Mouse (Mus musculus) ovary, adult 18-20 months (tissue): ENCODE results near the gene Ifna12.
A peak's percentile ranks its signal among the peaks of the same experiment; 100 is the strongest.
"Not testable (repeated sequence)": the region's sequence is repeated elsewhere in the genome, so short reads cannot be mapped to it uniquely, and the experiment has no call there.

Experiments
- DNase-seq: peaks from one replicate; pipeline ENCODE4 v3.0.0; 2022; ENCODE audit warnings: low spot score, mixed read lengths

Gene Ifna12

GRCm38 (mm10) chr4:88603276-88603675 is at the start of gene Ifna12:
TSS of gene Ifna12 (minus strand) at chr4:88603376.
- DNase-seq, result no peak

GRCm38 (mm10) chr4:88644359-88644758 is 41.2 kb upstream of the Ifna12 start, which contains the start of gene Ifna13:
TSS of gene Ifna13 (minus strand) at chr4:88644459.
- no peak for DNase-seq

GRCm38 (mm10) chr4:88642526-88642925 is 39.4 kb upstream of the Ifna12 start:
- no peak for DNase-seq

GRCm38 (mm10) chr4:88641077-88641831 is 38.1 kb upstream of the Ifna12 start:
- peak; percentile 73 for DNase-seq

GRCm38 (mm10) chr4:88640704-88641076 is 37.5 kb upstream of the Ifna12 start:
- no peak for DNase-seq

GRCm38 (mm10) chr4:88634311-88634710 is 31.1 kb upstream of the Ifna12 start, which contains the start of gene C87499:
TSS of gene C87499 (minus strand) at chr4:88634411.
- DNase-seq, result no peak

GRCm38 (mm10) chr4:88592285-88592684 is 10.9 kb downstream of the Ifna12 start, which contains the start of gene Ifna9:
TSS of gene Ifna9 (minus strand) at chr4:88592385.
- no peak for DNase-seq

- DNase-seq, result no peak
Observed at GRCm38 (mm10) chr4:88571698-88572097, 31.5 kb downstream of the Ifna12 start, which contains the start of gene Ifna14. TSS of gene Ifna14 (minus strand) at chr4:88571798.

GRCm38 (mm10) chr4:88561791-88562190 is 41.4 kb downstream of the Ifna12 start:
- DNase-seq, result no peak

- DNase-seq, result not testable (repeated sequence)
Observed at GRCm38 (mm10) chr4:88558145-88558544, 45.0 kb downstream of the Ifna12 start, which contains the start of gene Ifna15. TSS of gene Ifna15 (minus strand) at chr4:88558245.
